Mouse (Mus musculus): Measurements from ENCODE around the gene Fam184a.

DNA sequence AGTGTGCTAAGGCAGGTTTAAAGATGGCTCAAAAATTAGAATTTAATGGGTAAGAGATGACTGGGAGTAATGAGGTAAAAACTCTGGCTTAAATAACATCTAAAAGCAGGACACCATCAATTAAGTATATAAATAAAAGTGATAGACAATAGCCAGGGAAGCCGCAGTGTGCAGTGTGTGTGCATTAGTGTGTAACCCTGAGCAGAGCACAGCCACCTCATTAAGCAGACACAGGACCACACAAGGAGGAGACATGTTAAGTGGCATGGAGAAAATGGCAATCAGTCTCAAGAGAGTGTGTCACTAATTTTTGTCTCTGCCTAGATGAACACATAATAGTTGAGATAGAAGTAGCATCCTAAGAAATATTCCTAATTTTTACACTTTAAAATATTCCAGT lies 62.4 kb downstream of the Fam184a start:
- no peak for TF ChIP-seq CTCF (IDR thresholded peaks at IDR 0.05; ENCODE audit: low read depth)
- no peak for TF ChIP-seq EP300 (IDR thresholded peaks at IDR 0.05; ENCODE audit: low read depth)
